Mouse (Mus musculus): ENCODE measurements around the gene Tns1.

DNA sequence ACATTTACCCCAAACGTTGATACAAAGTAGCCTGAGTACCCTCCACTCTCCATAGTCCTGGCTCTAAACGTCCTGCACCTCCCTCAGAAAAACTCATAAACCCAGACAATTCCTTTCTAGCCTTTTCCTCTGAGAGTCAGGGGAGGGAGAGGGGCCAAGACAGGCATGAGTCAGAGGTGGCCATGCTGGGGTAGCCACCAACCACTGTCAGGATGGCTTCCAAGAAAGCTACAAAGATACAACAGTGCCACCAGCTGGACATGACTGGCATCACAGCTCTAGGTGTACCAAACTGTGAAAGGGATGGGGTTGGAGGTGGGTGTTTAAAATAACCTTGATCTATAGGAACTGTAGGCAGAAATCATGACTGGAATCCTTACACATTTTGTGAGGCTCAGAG lies 128.0 kb downstream of the Tns1 start:
- TF ChIP-seq POLR2A (IDR thresholded peaks at IDR 0.05; ENCODE audit: borderline replicate concordance, extremely low read depth, low read depth, low read length) (no peak), CTCF (IDR thresholded peaks at IDR 0.05; ENCODE audit: insufficient read depth, low read length) (peak; percentile 75)

Data from lung, adult 2 months (tissue).